Mouse (Mus musculus) layer of hippocampus, postnatal 25 days (tissue): ENCODE data around the gene Spink4. TPM values are rescaled to one million over a fixed set of nuclear protein-coding genes. Genes with fewer than 3 reads are reported as not detected.
A peak's percentile ranks its signal among the peaks of the same experiment; 100 is the strongest.

Experiments used
- DNase-seq, 2 experiments: peaks; one replicate each; pipeline ENCODE4 v3.0.0; 2022; ENCODE audit warnings: mixed read lengths in 2 of 2, low spot score in 1 of 2; ENCODE audit errors: extremely low spot score in 1 of 2
- total RNA-seq, 2 experiments: library from RNA; stranded (reverse); gene quantifications; 2 replicates each; pipeline ENCODE4 v1.2.3; 2021

Gene Spink4
- total RNA-seq, 2 experiments from 2014 or later: not detected

GRCm38 (mm10) chr4:40953521-40953920 lies 33.7 kb downstream of the Spink4 start:
- no peak for DNase-seq

DNA sequence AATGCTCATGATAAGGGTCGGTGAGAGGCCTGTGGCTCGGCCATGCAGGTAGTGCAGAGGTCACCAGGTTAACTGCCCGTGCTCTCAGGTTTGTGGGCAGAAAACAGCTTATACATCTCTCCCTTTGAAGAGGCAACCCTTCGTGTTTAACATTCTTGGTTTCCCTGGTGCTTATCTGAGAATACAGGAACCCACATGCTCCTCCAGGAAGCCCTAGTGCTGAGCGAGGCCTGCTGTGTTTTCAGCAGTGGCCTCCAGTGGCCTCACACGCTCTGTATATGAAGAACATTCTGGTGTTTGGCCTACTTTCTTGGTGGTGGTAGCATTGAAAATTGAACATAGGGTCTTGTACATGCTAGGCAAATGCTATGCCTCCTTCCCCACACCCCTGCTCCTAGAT lies 36.1 kb downstream of the Spink4 start:
- DNase-seq: no peak

DNA sequence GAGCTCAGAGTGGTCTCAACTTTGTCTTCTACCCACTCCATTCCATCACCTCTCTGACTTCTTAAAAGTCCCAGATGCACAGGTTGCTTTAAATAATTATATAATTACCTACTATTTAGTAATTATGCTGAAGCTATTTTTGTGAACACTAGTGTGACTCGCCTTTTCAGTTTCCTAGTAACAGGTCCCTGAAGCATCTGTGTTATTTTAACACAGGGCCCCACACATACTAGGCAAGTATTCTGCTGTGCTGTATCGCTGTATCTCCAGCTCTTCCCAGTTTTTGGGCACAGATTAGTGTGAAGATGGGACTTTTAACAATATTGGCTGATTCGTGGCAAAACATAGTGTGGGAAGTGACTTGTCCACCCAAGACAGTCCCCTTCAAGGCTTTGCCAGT lies 43.7 kb downstream of the Spink4 start:
- peak in 1 of 2 experiments; percentile 13 for DNase-seq

DNA sequence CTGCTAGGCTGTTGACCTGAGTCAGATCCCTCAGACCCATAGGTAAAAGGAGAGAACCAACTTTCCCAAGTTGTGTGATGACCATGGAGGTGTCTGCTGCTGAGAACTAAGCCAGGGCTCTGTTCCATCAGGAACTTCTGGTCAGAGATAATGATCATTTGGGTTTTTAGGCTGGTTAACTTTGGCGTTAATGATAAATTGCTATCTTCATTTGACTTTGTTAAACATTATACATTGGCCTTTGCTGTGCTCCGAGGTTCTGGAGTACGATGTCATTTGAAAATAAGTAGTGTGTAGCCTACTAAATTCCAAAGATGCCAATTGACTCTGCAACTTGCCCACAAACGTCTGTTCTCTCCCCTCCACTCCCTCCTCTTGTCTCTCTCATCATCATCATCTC lies 49.3 kb downstream of the Spink4 start:
- no peak for DNase-seq

GRCm38 (mm10) chr4:40969781-40970591 lies 50.1 kb downstream of the Spink4 start:
- no peak for DNase-seq

GRCm38 (mm10) chr4:40970592-40970841 lies 50.7 kb downstream of the Spink4 start:
- no peak for DNase-seq

- peak; percentile 89 to 92 for DNase-seq
Measured at GRCm38 (mm10) chr4:40970842-40971701, 51.2 kb downstream of the Spink4 start, which contains the start of gene Nfx1. Nfx1 (plus strand) TSS chr4:40970906.

GRCm38 (mm10) chr4:40971744-40972143 lies 51.9 kb downstream of the Spink4 start:
- DNase-seq: peak in 1 of 2 experiments; percentile 26

DNA sequence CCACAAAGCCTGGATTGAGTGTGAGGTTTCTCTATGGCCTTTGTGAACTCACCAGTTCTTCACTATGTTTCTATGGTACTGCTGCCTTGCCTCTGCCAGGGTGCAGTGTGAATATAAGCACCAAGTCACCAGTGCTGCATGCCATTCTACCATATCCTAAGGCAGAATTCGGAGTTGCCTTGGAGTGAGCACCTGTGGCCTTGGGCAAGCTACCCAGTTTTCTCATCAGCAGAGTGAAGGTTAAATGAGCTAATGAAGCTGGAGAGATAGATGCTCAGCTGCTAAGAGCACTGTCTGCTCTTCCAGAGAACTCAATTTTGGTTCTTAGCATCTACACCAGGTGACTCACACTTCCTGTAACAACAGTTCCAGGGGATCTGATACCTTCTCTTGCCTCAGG lies 54.2 kb downstream of the Spink4 start:
- DNase-seq: no peak

DNA sequence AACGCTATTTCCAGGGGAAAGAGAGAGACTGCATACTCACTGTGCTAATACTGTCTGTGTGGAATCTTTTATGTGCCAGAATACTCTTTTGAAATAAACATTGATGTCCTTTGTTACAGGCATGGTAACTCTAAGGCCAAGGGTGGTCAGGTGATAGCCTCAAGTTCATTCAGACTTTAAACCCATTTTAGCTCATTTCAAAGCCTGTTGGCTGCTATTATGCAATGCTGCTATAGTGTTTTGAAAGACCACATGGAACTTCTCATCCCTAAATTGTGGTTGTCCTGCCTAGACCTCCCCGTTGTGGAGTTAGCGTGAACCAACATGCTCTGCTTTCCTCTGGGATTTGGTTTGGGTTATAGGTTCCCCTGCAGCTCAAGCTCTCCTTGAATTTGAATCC lies 55.8 kb downstream of the Spink4 start:
- no peak for DNase-seq

GRCm38 (mm10) chr4:40976651-40977050 lies 56.8 kb downstream of the Spink4 start:
- DNase-seq: no peak

DNA sequence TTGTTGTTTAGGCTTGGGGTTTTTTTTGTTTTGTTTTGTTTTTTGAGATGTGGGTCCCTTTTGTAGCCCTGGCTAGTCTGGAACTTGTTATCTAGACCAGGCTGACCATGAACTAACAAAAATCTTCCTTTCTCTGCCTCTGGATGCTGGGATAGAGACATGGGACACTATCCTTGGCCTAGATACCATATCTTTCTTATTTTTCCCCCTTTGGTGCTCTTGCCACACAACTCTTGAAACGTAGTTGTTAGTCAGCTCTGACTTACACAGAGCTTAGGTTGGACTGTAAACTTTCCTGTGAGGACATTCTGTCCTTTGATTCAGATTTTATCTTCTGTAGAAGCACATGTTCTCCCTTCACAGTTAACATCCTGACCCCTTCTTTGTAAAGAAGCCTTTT lies 59.6 kb downstream of the Spink4 start:
- no peak for DNase-seq

Other genes starting within 250 kb of the Spink4 start
- 10 to 100 TPM; 24.2 to 24.7 TPM for gene Aptx, start 216.9 kb upstream of the Spink4 start, total RNA-seq
- gene Dnaja1, start 197.9 kb upstream of the Spink4 start, total RNA-seq: 100 to 1,000 TPM; 314 to 349 TPM
- gene Smu1, start 162.1 kb upstream of the Spink4 start, total RNA-seq: 10 to 100 TPM; 45.3 to 52.6 TPM
- gene B4galt1, start 66.0 kb upstream of the Spink4 start, total RNA-seq: 1 to 10 TPM; 6.7 to 8.3 TPM
- 100 to 1,000 TPM; 144 to 165 TPM for gene Bag1, start 28.2 kb downstream of the Spink4 start, total RNA-seq
- gene Chmp5, start 28.4 kb downstream of the Spink4 start, total RNA-seq: 10 to 100 TPM; 79.7 to 92.7 TPM
- gene Nfx1, start 50.9 kb downstream of the Spink4 start, total RNA-seq: 10 to 100 TPM; 64.7 to 71.8 TPM
- gene Aqp7, start 128.1 kb downstream of the Spink4 start, total RNA-seq: not detected
- not detected for gene Aqp3, start 178.1 kb downstream of the Spink4 start, total RNA-seq
- 100 to 1,000 TPM; 101 to 103 TPM for gene Nol6, start 204.4 kb downstream of the Spink4 start, total RNA-seq
- gene Ube2r2, start 215.7 kb downstream of the Spink4 start, total RNA-seq: 10 to 100 TPM; 76.4 to 77.5 TPM